Mouse (Mus musculus) liver, embryonic 13.5 days (tissue): Measurements from ENCODE around the gene Mrps34. TPM values are rescaled to one million over a fixed set of nuclear protein-coding genes. Genes with fewer than 3 reads are reported as not detected.

Experiments
- ATAC-seq: fragments of 200-750 bp; cut with Nextera tagmentation; 2 replicates; pipeline ENCODE4 v1.8.0; 2017; ENCODE audit warnings: low read depth, mild to moderate bottlenecking, moderate number of reproducible peaks, moderate library complexity
- DNase-seq: peaks from one replicate; pipeline ENCODE4 v3.0.0; 2022
- H3K27ac ChIP-seq: fragments of 300-500 bp; sonication (generic); 2 replicates; pipeline ENCODE4 v1.5.1; 2015; ENCODE audit warnings: moderate library complexity, mild to moderate bottlenecking, inconsistent platforms
- H3K27me3 ChIP-seq: fragments of 300-500 bp; sonication (generic); 2 replicates; pipeline ENCODE4 v1.6.1; 2015; ENCODE audit warnings: mild to moderate bottlenecking, inconsistent platforms
- H3K36me3 ChIP-seq: fragments of 300-500 bp; sonication (generic); 2 replicates; pipeline ENCODE4 v1.6.1; 2015; ENCODE audit warnings: mild to moderate bottlenecking, inconsistent platforms
- H3K4me1 ChIP-seq: fragments of 300-500 bp; sonication (generic); replicated peaks from 2 replicates; pipeline ENCODE4 v1.6.1; 2015; ENCODE audit warnings: inconsistent platforms
- H3K4me2 ChIP-seq: fragments of 300-500 bp; sonication (generic); 2 replicates; pipeline ENCODE4 v1.6.1; 2015; ENCODE audit warnings: inconsistent platforms, mild to moderate bottlenecking, moderate library complexity
- H3K4me3 ChIP-seq: fragments of 300-500 bp; sonication (generic); replicated peaks from 2 replicates; pipeline ENCODE4 v1.5.1; 2015; ENCODE audit warnings: mild to moderate bottlenecking, inconsistent platforms
- H3K9ac ChIP-seq: fragments of 300-500 bp; sonication (generic); 2 replicates; pipeline ENCODE4 v1.6.1; 2015; ENCODE audit warnings: mild to moderate bottlenecking, inconsistent platforms
- H3K9me3 ChIP-seq: fragments of 300-500 bp; sonication (generic); replicated peaks from 2 replicates; pipeline ENCODE4 v1.6.1; 2016; ENCODE audit warnings: inconsistent platforms
- WGBS: fragments of 180-500 bp; shearing (Covaris S2); methylation state at CpG from one replicate; pipeline ENCODE4 v1.1.7; 2015; ENCODE audit not compliant: insufficient replicate concordance; 5-methylcytosine and 5-hydroxymethylcytosine counted together
- polyA plus RNA-seq: library from polyadenylated mRNA; unstranded; fragments of >200 nt; fragmentation: Nextera tagmentation; extraction: Ambion mirVana; gene quantifications from 2 replicates; pipeline ENCODE4 v1.2.1, GENCODE M21; 2015

Gene Mrps34
- polyA plus RNA-seq, 1 experiment from 2014 or later: 84.2 TPM

DNA sequence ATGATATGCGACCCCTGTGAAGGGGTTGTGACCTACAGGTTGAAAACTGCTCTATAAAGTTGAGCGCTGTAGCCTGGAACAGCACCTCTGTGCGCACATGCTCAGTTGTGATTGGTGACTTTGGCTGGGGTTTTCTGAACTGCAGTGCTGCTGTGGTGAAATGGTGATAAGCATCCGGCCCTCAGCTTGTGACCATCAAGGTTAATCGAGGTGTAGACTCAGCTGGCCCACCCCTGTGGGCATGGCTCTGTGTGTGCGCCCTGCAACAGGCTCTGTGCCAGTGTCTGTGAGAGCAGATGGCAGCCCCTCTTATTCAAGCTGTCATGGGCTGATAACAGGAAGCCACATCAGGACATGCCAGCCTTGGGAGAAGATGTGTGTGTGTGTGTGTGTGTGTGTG, 35.9 kb upstream of the Mrps34 start:
- 42% methylated on average over 6 of the region's 6 CpGs for WGBS
- Histone ChIP-seq H3K27ac (peak overlapping the region; percentile 90), H3K4me1 (peaks cover 67% of the 10 kb centered on the region), H3K9ac (peak overlapping the region; percentile 59; the same call in 1 of the 2 replicates), H3K36me3 (peaks cover 86% of the 10 kb centered on the region), H3K4me2 (peak overlapping the region; percentile 42), H3K4me3 (no peak overlapping the region), H3K27me3 (no peaks in the 10 kb centered on the region), H3K9me3 (no peaks in the 10 kb centered on the region)
- ATAC-seq (peak; percentile 95), DNase-seq (peak; percentile 77)

DNA sequence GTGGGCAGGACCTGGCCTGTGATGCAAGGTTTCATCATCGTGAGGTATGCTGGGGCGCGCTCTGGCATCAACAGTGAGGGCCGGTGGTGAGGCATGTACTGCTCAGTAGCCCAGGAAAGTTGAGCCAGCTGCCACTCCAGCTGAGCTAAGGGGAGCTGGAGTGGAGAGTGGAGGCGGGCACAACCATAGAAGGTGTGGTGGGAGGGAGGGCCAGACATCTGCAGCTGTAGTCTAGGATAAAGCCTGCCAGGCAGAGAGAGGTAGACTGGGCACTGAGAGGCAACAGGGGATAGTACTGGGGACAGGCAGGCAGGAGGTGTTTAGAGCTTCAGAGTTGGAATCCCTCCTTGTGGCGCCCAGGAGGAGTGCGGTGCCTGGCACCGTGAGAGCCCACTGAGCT, 34.8 kb upstream of the Mrps34 start:
- DNase-seq (no peak), ATAC-seq (peak; percentile 81)
- H3K27ac ChIP-seq: peak overlapping the region; percentile 90
- H3K27me3 ChIP-seq: no peaks in the 10 kb centered on the region
- H3K4me3 ChIP-seq: 0 out of 2 replicates have a peak overlapping the region, but pooled peaks have one; percentile 3
- peak overlapping the region; percentile 59 for H3K9ac ChIP-seq
- peaks cover 66% of the 10 kb centered on the region for H3K4me1 ChIP-seq
- 89% methylated on average over 8 of the region's 8 CpGs for WGBS
- H3K36me3 ChIP-seq: peaks cover 88% of the 10 kb centered on the region
- H3K4me2 ChIP-seq: peak overlapping the region; percentile 44
- no peaks in the 10 kb centered on the region for H3K9me3 ChIP-seq

DNA sequence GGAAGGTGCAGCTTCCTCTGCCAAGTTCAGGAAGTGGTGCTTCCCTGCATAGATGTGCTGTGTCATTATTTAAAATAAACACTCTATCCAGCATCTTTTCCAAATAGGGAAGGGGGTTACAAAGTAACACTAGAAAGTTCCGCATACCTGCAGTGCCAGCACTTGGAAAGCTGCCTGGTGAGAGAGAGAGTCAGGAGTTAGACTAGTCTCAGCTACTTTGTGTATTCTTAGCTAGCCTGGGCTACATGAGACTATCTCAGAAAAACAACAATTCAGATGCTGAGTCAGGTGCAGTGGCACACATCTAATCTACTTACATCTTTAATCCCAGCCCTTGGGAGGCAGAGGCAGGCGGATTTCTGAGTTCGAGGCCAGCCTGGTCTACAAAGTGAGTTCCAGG, 33.1 kb upstream of the Mrps34 start:
- Histone ChIP-seq H3K27me3 (no peaks in the 10 kb centered on the region), H3K9me3 (no peaks in the 10 kb centered on the region), H3K27ac (peak overlapping the region; percentile 90), H3K4me1 (peaks cover 51% of the 10 kb centered on the region), H3K4me2 (no peak overlapping the region), H3K4me3 (no peak overlapping the region), H3K9ac (no peak overlapping the region), H3K36me3 (peaks cover 84% of the 10 kb centered on the region)
- ATAC-seq (no peak), DNase-seq (no peak)
- WGBS: 82% methylated on average over 3 of the region's 3 CpGs

DNA sequence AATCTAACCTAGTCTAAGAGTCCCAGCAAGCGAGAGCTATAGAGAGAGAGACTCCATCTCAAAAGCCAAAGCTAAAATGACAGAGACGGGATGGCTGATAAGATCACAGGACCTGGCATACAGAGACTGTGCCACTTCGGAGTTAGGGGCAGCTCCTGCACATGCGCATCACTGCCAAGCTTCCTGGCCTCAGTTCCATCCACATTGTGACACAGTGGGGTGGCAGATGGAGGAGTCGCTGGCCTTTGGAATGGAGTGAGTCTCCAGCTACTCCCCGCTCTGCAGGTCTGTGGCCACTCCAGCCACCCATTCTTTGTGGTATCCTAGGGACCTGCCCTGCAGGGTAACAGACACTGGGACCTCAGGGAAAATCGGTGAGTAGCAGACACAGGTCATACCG, 29.1 kb upstream of the Mrps34 start, which contains the start of gene Igfals:
Gene Igfals, plus strand, starts transcription at position 222 of the 400 bp plus-strand sequence.
- Histone ChIP-seq H3K4me2 (no peak within 1 kb of the TSS), H3K9me3 (no peaks in the 10 kb centered on the region), H3K4me1 (peaks cover 11% of the 10 kb centered on the region), H3K4me3 (no peak within 1 kb of the TSS), H3K27ac (no peak within 1 kb of the TSS; the same call in 1 of the 2 replicates), H3K36me3 (peaks cover 53% of the 10 kb centered on the region), H3K9ac (no peak within 1 kb of the TSS), H3K27me3 (no peaks in the 10 kb centered on the region; the same call in 1 of the 2 replicates)
- WGBS: 81% methylated on average over 8 of the region's 8 CpGs
- no peak for ATAC-seq
- no peak for DNase-seq

DNA sequence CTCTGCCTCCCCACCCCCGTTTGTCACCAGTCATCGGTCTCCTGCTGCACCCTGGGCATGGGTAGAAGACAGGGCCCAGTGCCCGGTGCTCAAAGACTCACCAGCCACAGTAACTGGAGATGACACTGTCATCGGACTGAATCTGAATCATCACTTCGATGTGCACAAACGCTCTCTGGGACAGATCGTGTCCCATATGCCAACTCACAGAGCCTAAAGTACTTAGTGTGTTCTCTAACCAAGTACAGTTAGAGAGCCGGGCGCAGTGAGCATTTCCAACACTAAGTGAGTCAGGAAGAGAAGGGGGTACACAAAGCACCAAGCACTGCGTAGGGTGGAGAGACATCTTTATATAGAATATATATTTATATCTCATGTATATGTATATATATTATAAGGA, 27.0 kb upstream of the Mrps34 start:
- no peaks in the 10 kb centered on the region for H3K9me3 ChIP-seq
- ATAC-seq: no peak
- H3K4me2 ChIP-seq: no peak overlapping the region
- H3K27me3 ChIP-seq: no peaks in the 10 kb centered on the region; the same call in 1 of the 2 replicates
- no peak overlapping the region for H3K27ac ChIP-seq
- peaks cover 32% of the 10 kb centered on the region for H3K36me3 ChIP-seq
- H3K9ac ChIP-seq: no peak overlapping the region
- no peaks in the 10 kb centered on the region for H3K4me1 ChIP-seq
- DNase-seq: no peak
- WGBS: 87% methylated on average over 10 of the region's 10 CpGs
- no peak overlapping the region for H3K4me3 ChIP-seq

DNA sequence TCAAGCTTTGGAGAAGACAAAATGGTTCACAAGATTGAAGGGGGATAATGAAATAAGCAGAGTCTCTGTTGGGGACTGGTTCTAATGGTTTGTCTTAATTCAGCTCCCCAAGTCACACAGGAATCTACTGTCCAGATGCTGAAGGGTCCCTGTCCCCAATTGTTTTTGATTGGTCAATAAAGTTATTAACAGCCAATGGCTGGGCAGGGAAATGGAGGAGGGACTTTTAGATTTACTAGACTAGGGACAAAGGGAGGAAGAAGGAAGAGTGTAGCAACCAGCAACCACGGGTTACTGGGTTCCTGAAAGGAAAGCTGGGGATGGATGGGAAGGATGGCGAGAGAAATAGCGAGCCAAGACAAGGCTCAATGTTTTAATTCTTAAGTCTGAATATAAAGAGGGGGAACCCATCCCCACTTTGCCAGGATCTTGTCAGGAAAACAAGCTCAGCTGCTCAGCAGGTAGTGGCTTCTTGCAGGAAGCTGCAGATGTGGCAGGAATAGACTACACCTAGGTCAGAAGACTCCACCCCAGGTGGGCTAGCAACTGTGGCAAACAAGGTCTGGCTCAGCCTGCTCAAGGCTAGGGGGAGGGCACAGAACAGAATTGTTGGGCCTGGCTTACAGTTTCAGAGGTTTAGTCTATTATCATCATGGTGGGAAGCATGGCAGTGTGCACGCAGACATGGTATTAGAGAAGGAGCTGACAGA, 21.1 kb upstream of the Mrps34 start:
- Histone ChIP-seq H3K4me2 (no peak overlapping the region), H3K9me3 (no peaks in the 10 kb centered on the region), H3K9ac (no peak overlapping the region), H3K4me1 (peaks cover 25% of the 10 kb centered on the region), H3K27me3 (no peaks in the 10 kb centered on the region; the same call in 1 of the 2 replicates), H3K36me3 (no peaks in the 10 kb centered on the region), H3K27ac (no peak overlapping the region), H3K4me3 (no peak overlapping the region)
- no peak for ATAC-seq
- no peak for DNase-seq
- WGBS: 35% methylated on average over 4 of the region's 4 CpGs

DNA sequence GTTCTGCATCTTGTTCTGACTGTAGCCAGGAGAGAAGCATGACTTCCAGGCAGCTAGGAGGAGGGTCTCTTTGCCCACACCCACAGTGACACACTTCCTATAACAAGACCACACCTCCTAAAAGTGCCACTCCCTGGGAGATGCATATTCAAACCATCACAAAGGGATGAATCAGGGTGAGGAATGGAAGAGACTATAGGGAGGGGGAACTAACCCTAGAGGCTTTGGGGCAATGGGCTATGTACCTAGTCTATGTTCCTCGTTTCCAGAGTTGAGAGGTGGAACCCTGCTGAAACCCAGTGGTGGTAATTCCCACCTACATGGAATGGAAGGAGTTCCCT, 20.5 kb upstream of the Mrps34 start:
- H3K4me2 ChIP-seq: no peak overlapping the region
- ATAC-seq: no peak
- no peaks in the 10 kb centered on the region; the same call in 1 of the 2 replicates for H3K27me3 ChIP-seq
- H3K4me1 ChIP-seq: peaks cover 25% of the 10 kb centered on the region
- no peak overlapping the region for H3K9ac ChIP-seq
- no peaks in the 10 kb centered on the region for H3K9me3 ChIP-seq
- 37% methylated on average over 1 of the region's 1 CpGs for WGBS
- no peak overlapping the region for H3K27ac ChIP-seq
- H3K36me3 ChIP-seq: no peaks in the 10 kb centered on the region
- H3K4me3 ChIP-seq: no peak overlapping the region
- no peak for DNase-seq

DNA sequence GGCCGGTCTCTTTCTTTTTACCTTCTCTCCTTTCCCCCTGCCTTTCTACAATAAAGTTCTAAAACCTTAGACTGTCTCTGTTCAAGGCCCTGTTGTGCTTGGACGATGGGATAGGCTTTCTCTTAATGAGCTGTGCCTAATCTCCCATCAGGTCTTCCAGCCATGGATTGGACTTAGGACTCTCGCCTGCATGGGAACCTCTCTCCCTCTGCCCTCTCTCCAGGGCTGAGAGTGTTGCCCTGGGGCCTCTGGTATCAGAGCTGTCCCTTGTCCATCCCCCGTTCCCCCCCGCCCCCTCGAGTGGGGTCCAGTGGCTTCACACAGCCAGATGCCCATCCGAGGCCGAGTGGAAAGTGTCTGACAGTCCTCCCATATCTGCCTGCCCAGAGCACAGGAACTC, 19.9 kb upstream of the Mrps34 start:
- 61% methylated on average over 8 of the region's 8 CpGs for WGBS
- H3K9ac ChIP-seq: no peak overlapping the region
- H3K9me3 ChIP-seq: no peaks in the 10 kb centered on the region
- H3K4me2 ChIP-seq: no peak overlapping the region
- H3K4me3 ChIP-seq: no peak overlapping the region
- DNase-seq: no peak
- no peaks in the 10 kb centered on the region for H3K36me3 ChIP-seq
- H3K27ac ChIP-seq: no peak overlapping the region
- ATAC-seq: no peak
- H3K27me3 ChIP-seq: no peaks in the 10 kb centered on the region; the same call in 1 of the 2 replicates
- H3K4me1 ChIP-seq: peaks cover 25% of the 10 kb centered on the region

DNA sequence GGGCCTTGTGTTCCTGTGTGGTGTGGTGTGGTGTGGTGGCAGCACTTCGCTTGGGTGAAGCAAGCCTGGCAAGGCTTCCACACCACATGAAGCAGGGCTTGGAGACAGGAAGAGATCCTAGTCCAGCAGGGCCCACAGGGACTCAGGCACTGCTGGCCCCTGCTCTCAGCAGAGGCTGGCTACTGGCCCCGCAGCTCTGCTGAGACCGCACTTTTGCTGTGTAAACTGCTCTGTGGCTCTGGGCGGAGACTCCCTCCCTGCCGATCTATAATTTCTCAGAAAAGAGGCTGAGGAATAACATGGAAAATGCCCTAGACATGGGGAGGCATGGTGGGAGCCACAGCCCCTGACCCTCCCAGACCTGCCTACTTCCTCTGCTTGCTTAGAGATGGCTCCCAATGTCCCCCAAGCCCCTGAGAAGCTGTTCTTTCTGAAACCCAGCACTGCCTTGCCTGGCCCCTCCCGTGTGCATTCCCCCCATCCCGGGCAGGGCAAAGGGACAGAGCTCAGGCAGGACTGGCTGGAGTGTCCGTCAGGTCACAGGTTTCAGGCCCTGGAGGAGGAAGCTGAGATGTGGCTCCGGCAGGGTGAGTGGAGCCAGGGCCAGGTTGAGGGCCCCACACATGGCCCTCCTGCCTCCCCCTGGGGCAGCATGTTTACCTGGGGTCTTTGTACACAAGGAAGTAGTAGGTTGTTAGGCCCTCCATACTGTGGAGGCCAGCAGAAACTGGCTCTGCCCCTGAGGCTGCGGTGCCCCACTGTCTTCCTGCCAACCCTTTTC, 17.4 kb upstream of the Mrps34 start:
- DNase-seq: no peak
- Histone ChIP-seq H3K27ac (peak overlapping the region; percentile 65), H3K27me3 (no peaks in the 10 kb centered on the region), H3K9me3 (no peaks in the 10 kb centered on the region), H3K4me3 (no peak overlapping the region), H3K9ac (peak overlapping the region; percentile 23), H3K4me1 (peaks cover 30% of the 10 kb centered on the region), H3K36me3 (peaks cover 9% of the 10 kb centered on the region), H3K4me2 (peak overlapping the region; percentile 32)
- WGBS: 56% methylated on average over 10 of the region's 10 CpGs
- ATAC-seq: peak; percentile 53

DNA sequence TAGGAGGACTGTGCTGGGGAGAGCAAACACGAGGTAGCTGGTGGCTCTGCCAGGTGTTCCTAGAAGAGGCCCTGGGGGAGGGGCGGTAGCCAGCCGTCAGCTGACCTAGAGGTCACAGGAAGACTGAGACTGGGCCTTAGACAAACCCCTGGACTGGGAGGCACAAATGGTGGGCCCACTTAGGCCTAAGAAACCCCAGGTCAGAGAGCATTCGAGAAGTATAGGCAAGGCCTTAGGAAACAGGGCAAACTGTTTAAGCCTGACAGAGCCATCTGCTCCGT, 16.9 kb upstream of the Mrps34 start:
- ATAC-seq (peak; percentile 21; the same call in 1 of the 2 replicates), DNase-seq (no peak)
- Histone ChIP-seq H3K9me3 (no peaks in the 10 kb centered on the region), H3K9ac (peak overlapping the region; percentile 36), H3K4me3 (no peak overlapping the region), H3K36me3 (peaks cover 14% of the 10 kb centered on the region), H3K27me3 (no peaks in the 10 kb centered on the region), H3K4me2 (peak overlapping the region; percentile 32), H3K27ac (peak overlapping the region; percentile 65), H3K4me1 (peaks cover 30% of the 10 kb centered on the region)
- 48% methylated on average over 5 of the region's 5 CpGs for WGBS

DNA sequence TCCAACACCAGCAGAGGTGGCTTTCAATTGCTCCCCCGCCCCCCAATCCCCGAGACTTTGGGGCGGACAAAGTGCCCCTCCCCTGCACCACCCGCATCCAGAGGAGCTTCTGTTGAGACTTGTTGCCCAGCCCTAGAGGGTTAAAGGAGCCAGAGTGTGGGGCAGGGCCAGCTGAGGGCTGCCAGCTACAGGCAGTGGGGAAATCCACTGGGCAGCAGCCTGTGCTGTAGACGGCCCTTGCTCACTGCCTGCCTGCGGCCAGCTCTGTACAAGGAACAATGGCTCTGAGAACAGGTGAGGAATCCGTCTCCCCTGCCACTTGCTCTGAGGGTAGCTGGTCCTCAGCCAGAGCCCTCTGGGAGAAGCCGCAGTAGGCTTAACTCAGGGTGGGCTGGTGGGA, 16.4 kb upstream of the Mrps34 start:
- H3K9me3 ChIP-seq: no peaks in the 10 kb centered on the region
- 71% methylated on average over 8 of the region's 8 CpGs for WGBS
- peaks cover 31% of the 10 kb centered on the region for H3K4me1 ChIP-seq
- H3K36me3 ChIP-seq: peaks cover 19% of the 10 kb centered on the region
- H3K4me2 ChIP-seq: peak overlapping the region; percentile 32; the same call in 1 of the 2 replicates
- H3K9ac ChIP-seq: peak overlapping the region; percentile 36; the same call in 1 of the 2 replicates
- H3K4me3 ChIP-seq: no peak overlapping the region
- no peaks in the 10 kb centered on the region for H3K27me3 ChIP-seq
- DNase-seq (no peak), ATAC-seq (no peak)
- H3K27ac ChIP-seq: peak overlapping the region; percentile 65
